Mouse (Mus musculus) embryo, embryonic 11.5 days (tissue): Measurements from ENCODE around the gene Dnah11.

Experiments used
- DNase-seq: peaks from one replicate; pipeline ENCODE4 v3.0.0-alpha.2; 2012; ENCODE audit warnings: low read depth, low spot score

Dnah11 gene

DNA sequence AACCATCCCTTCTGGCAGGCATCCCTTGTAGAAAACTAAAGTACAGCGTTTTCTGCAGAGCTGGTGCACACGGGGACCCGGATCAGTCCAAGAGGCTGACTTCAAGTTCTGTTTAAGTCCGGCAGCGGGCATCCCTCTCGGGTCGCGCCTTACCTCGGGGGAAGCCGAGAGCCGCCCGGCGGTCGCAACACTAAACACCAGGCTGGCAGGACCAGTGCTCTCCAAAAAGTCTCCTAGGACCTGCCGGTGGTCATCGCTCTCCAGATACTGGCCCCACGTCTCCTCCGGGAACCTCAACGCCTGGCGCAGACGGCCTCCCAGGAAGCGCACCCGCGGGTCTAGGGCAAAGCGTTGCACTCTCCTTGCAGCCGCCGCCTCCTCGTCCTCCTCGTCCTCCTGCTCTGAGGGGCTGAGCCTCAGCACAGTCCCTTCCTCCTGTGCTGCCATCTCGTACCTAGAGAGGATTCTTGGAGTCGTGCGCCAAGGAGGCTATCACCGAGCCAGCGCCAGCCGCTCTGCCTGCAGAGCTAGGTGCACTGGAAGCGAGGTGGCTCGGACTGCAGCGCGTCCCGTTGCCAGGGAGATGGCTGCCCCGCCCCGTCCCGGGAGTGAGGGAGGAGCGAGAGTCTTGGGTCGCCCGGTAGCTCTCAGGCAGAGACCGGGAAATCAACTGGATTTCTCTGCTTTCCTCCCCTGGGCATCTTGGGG is at the start of gene Dnah11:
Gene Dnah11 (minus strand): TSS at position 658 of the 708 bp plus-strand sequence.
- DNase-seq = peak; percentile 49

- DNase-seq = no peak
Observed at GRCm38 (mm10) chr12:118221182-118221581, 22.3 kb upstream of the Dnah11 start.

- DNase-seq = no peak
Observed at GRCm38 (mm10) chr12:118220062-118220461, 21.2 kb upstream of the Dnah11 start.

DNA sequence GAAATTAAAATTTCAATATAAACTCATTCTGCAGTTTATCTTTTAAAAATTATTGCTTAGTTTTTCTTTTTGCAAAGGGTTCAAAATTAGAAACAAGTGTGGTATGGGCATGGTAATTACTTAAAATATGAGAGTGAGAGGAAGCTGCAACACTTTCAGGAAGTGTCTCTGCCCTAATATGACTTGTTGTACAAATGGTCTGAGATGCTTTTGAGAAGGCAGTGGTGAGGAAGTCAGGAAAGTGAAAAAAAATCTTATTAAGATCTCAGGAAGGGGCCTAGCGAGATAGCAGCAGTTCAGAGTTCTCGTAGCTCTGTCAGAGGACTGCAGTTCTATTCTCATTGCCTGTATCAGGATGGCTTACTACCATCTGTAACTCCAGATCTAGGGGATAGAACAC is 13.3 kb upstream of the Dnah11 start:
- no peak for DNase-seq

DNA sequence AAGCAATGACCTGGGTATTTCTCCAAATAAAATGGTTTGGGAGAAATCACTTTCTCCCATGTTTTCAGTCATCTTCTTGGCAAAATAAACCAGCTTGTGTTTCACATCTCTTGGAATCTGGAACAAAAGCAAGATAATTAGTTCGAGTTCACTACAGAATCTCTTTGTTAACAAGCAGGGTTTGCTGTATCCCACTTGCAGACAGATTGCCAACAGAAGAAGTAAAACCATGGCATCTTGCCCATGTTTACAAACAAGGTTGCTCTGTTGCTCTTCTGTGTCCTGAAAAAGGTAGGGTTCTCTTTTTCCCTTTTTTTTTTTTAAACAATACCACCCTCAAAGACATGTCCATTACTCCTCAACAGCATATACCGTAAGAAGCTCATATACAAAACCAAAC is 2.3 kb downstream of the Dnah11 start:
- no peak for DNase-seq

DNA sequence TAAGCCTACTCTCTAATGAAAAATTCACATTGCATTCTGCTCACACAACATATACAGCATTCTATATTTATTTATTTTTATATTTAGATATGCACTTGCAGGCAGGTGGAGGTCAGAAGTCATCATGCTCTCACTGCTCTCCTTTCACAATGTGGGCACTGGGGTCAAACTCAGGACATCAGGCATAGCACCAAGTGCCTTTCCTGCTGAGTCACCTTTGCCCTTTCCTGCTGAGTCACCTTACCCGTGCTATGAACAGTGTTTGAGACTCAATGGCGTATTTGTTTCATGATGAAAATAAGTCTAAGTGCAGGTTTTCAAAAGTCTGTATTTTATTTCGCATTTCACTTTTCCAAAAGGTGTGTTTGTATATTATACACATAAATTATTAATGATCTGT is 9.3 kb downstream of the Dnah11 start:
- no peak for DNase-seq

GRCm38 (mm10) chr12:118187663-118188062 is 11.2 kb downstream of the Dnah11 start:
- DNase-seq = no peak

DNA sequence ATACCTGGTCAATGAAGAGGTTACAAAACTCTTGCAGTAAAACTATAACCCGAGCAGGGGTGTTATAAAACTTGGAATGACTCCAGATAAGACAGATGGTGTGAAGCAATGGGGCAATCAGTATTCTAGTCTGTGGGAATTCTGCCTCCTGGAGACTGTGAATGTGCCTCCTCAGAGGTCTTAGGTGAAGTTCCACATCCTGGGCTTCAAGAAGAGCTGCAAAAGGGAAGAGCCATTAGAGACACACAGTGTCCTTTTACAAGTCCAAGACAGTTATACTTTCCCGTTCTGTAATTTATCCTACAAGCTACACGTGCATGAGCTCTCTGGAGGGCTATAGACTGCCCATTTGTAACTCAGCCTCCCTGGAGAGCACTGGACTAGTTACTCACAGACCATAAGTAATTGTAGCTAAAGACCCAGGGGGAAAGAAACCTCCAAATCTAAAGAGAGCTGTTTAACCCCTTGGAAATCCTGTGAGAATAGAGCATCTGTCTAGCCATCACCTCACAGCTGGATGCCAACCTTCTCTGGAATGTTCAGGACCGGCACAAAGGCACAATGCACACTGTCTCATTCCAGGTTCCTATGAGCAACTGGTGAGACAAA is 11.9 kb downstream of the Dnah11 start:
- peak; percentile 17 for DNase-seq

DNA sequence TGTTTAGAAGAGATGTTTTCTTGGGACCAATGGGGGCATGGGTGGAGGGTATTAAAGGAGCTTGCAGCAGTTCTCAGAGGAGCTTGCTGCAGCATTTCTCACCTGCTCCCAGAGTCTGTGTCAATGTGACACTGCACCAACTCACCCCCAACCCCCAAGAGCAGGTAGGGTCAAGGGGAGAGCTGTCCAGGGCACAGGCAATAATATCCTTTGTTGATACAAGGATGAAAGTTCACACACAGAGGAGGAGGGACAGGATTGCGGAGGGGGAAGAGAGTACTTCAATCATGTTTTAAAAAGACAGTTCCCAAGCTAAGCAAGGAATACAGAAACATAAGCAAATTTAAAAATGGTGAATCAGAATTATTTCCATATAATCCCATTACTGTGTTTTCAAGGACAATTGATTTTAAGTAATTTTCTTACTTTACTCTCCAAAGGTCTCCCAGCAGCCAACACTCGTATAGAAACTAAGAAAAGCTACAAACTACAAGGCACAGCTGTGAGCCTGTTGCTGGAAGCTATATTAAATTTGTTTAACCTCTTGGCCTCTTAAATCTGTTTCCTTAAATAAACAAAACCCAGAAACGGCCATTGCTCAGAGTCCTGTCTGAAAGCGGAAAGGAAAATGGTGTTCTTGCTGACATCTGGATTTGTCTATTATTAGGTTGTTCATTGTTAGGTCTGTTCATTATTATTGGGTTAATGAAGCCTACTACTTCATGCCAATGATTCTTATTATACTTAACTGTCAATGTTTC is 12.5 kb downstream of the Dnah11 start:
- DNase-seq = no peak

DNA sequence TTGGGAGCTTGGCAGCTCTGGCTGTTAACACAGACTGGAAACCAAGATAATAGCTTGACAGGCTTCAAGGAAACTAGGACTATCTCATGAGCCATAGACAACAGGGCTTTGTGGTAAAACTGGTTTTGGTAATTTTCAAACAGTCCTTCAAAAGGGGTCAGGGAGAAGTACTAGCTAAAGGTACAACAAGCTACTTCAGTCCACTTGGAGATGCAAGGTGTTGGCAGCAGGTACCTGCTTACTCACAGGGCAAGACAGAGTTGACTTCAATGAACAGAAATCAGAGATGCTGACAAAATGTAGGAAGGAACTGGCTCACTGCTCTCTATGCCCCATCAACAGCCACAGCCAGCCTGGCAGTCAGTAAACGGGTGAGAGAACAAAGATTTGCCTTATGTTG is 14.1 kb downstream of the Dnah11 start:
- no peak for DNase-seq

DNA sequence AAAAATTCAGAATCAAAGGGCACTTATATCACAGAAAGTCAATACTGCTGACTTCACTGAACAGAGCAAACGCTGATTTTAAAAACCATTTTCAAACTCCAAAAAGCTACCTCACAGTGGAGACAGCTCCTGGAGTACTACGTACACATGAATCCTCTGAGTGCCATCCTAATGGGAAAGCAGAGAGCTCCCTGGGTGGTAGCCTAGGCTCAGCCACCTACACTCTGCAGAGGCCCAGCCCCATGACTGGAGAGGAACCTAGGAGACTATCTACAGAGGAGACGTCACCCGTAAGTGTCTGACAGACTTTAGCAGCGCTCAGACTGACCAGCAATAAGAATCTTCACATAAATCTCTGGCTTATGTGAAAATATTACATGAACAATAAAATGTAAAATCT is 21.1 kb downstream of the Dnah11 start:
- DNase-seq = no peak

DNA sequence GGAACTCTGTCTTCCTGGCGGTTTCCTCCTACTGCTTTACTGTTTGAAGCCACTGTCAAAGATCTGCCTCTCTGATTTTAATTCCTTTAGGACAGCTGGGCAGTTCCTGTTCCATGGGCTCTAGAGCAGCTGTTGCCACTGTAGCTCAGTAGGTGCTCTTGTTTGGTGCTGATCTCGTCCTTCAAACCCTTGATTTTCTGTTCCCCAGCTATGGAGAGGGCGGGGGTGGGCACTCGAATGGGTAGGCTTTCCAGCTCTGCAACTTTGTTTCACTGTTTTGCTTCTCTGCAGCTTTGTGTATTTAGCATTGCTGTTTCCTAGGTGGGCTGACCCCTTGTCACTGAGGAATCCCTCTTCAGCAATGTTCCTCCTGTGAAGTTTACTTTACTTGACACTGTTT is 34.1 kb downstream of the Dnah11 start:
- DNase-seq = no peak

- no peak for DNase-seq
Observed at GRCm38 (mm10) chr12:118156986-118157385, 41.9 kb downstream of the Dnah11 start.

DNA sequence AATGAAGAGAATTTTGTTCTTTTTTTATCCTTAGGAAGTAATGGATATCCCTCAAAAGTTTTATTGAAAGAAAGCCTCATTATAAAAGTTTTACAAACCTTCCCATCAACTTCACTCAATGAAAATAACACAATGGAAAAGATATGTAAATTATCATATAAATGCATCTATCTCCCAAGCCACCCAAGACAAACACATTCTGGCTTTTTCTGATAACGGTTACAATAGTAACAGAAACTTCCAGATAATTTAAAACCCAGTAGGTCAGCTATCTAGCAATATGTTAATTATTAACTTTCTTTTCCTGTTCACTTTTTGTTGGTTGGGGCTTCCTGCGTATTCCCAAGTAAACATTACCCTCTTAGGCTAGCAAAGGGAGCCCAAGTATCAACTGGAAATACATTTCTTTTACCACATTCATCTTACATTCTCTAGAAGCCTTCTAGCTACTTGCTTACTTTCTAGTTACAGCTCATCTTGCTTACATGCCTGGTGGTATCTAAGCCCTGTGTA is 51.3 kb downstream of the Dnah11 start:
- no peak for DNase-seq

DNA sequence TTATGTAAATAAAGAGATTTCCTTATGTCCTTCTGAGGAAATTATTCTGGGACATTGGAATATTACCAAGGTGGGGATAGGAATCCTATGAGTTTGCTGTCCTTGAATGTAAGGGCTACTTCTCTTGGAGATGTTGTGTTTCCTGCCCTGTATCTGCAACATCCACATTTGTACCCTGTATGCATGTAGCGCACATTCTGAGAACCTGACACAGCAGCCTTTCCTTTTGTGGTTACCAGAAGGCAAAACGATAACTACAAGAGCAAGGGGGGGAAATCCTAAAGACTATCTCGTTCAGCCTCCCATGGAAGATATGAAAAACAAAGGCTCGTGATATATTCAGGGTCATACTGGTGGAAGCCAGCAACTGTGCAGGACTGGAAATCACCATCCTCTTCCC is 70.7 kb downstream of the Dnah11 start:
- no peak for DNase-seq

GRCm38 (mm10) chr12:118119668-118120067 is 79.2 kb downstream of the Dnah11 start:
- DNase-seq = no peak

GRCm38 (mm10) chr12:118112599-118112998 is 86.2 kb downstream of the Dnah11 start:
- DNase-seq = no peak

- DNase-seq = no peak
Observed at GRCm38 (mm10) chr12:118111896-118112295, 86.9 kb downstream of the Dnah11 start.

- no peak for DNase-seq
Observed at GRCm38 (mm10) chr12:118107719-118108118, 91.1 kb downstream of the Dnah11 start.

- DNase-seq = no peak
Observed at GRCm38 (mm10) chr12:118104520-118104919, 94.3 kb downstream of the Dnah11 start.

DNA sequence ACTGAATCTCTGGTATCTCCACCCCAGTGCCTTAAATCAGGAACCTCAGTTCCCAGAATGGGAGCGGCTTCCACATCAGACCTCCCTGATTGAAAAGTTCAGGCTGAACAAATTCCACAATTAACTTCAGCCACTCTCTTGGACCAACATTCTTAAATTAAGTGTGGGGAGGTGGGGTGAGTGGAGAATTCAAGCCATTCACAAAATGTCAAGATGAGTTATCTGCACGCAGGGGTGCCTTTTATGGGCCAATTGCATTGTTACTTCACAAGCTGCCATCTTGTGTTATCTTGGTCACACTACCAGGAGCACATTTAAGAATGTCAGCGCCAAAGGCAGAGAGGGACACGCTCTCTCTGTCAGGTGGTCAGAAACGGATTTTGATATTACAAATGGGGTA is 99.1 kb downstream of the Dnah11 start:
- DNase-seq = no peak

GRCm38 (mm10) chr12:118098257-118098656 is 100.6 kb downstream of the Dnah11 start:
- no peak for DNase-seq

DNA sequence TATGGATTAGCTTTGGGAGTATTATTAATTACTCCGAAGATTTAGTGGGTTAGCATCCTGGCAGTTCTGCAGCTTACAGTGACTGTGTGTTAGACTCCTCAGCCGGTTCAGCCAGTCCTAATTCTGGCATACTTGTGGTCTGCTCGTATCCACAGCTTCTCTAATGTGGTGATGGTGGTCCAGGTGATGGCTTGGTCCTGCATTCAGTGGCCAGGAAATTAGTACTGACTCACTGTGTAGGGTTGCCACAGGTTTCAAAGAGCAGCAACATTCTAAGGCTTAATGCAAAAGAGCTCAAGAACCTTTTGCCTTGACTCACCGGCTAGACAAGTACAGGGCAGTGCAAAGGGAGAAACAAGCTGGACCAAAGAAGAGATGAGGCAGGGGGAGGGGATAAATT is 103.9 kb downstream of the Dnah11 start:
- DNase-seq = no peak
